Mouse (Mus musculus) G1E (cell line): ENCODE measurements at regions not wholly inside any gene's neighbourhood (a gene's known extent, or its start where the extent isn't known, plus 50 kb on each side); places are given as distances from the start of the nearest gene placed in this dataset.

Source experiments
- CTCF ChIP-seq: IDR thresholded peaks from 2 replicates; pipeline ENCODE4 v1.5.1; 2012; ENCODE audit warnings: low read depth, low read length, inconsistent platforms, mixed read lengths
- POLR2AphosphoS5 ChIP-seq: IDR thresholded peaks from 2 replicates; pipeline ENCODE4 v1.6.1; 2012; ENCODE audit warnings: low read depth, low read length, inconsistent platforms; ENCODE audit not compliant: insufficient replicate concordance

DNA sequence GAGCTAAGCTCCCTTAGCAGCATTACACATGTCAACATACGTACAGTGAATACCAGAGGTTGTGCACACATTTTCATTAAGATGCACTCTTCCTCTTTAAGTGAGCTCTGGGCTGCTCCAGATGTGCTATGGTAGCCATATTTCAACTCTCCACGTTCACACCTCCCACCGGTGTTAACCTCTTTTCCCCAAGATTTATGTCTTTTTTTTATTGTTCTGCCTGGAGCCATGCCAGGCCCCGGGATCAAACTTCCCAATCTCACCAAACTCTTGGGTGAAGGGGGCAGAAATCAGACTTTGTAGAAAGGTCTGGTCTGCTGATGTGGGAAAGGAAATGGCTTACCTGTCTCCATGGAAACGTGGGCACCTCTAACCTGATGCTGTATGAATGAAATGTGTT is 754.0 kb upstream of the Sox9 start:
- TF ChIP-seq CTCF (no peak), POLR2AphosphoS5 (no peak)
